Mouse (Mus musculus) cerebellum, adult 18-20 months (tissue): ENCODE results near the gene Olfm3.

Experiments
- DNase-seq, 2 experiments: peaks; one replicate each; pipeline ENCODE4 v3.0.0; 2021

The Olfm3 gene

DNA sequence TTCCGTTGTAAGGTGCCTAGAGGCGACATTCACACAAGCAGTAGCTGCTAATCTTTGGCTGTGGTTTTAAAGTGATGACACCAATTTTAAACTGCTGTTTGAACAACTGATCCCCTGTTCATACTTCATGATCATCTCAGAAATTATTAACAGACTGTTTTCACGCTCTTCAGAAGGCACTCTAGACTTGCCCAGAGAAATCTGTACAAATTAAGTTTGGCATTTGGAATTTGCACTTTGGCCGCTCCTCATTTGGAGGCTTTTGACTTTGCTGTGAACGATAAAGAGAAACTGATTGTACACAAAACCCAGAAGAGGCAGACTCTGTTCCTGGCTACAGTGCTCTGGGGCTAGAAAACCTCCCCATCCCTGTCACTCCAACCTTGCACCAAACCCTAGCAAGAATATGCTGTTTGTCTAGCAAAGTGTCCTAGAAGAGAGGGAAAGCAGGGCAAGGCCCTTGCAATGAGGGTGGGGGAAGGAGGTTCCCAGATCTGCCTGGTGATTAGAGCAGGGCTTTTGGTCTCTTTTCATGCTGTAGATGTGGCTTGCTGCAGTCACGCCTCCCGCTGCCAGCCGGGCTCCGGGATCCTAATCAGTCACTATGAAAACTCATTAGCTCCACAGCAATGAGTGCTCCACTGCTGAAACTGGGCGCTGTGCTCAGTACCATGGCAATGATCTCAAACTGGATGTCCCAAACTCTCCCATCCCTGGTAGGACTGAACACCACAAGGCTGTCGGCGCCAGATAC lies 176.7 kb downstream of the Olfm3 start:
- peak; percentile 44 to 51 for DNase-seq

DNA sequence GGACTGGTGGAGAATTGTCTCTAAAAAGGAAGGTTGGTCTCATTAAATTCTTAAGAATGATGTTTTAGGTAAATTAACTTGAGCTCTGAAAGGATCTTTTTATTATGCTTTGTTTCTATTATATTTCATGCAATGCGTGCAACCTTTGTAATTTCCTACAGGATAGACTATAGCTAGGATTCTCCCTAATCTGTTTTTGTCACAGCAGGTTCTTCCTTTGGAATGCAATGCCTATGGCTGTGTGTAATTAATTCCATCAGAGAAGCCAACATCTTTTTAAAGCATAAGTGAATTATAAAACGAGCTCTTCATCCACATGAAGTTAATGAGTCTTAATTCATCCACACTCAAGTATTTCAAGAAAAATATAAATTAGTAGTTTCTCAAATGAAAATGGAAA lies 177.5 kb downstream of the Olfm3 start:
- DNase-seq = no peak

DNA sequence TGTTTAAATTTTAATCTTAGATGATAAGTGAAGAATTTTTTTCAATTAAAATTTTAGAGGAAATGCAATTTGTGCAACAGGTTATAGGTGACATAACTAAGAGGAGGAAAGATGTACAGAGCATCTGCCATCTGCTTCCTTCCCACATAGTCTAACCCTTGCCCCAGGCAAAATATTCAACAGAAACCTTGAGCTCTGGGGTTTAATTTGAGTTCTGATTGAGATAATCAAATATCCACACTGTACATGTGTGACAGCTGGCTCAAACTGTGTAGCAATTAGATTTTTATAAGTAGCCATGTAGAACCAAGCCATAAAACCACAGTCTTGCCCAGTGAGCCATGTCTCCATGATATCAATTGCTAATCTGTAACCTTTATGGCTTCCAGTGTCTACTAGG lies 179.1 kb downstream of the Olfm3 start:
- DNase-seq = no peak

DNA sequence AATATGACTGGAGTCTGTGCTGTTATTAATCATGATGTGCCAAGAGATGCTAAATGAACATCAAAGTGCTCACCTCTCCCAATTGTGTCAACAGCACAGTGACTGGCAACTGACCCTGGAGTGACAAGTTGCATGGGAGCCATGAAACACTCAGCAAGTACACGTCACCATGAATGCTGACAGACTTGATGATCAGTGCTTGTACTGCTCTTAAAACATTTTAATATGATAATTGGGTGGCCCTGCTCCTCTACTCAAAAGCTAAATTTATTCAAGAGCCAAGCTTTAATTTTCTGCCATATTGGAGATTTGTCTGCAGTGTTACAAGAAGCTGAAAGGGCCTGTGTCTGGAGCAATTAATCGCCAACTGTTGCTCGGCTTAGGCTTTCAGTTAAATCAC lies 184.4 kb downstream of the Olfm3 start:
- no peak for DNase-seq

DNA sequence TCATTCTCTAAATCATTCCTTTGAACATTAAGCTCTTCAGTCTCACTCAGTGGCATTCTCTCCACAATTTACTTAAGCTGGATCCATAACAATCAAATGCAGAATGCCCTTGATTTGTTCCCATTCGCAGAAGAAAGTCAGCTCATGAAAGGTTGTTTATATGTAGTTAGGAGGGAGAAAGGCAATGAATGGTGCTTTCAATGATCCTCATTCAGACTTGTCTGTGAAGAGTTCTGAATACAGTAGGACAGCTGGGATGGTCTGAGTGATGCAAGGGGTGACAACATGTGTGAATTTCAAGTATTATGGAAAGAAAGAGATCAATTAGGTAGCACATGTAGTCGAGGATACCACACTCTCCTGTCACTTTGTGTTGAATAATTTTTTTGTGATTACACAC lies 186.8 kb downstream of the Olfm3 start:
- DNase-seq = no peak

DNA sequence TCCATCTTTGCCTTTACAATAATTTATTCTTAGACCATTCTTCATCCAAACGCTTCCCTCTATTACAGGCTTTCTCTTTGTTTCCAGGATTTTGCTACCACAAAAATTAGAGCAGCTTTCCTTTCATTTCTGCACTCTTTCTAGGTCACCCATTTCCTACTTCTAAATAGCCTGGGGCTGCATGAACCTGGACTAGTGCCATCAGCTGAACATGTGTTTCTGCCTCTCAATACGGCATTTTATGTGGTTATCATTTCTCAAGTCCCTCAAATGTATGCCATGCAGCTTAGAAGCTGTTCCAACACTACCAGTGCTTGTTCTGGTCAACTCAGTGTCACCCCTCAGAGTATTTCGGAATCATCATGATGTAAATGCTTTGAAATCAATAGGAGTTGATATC lies 191.6 kb downstream of the Olfm3 start:
- DNase-seq = peak; percentile 68 to 69

DNA sequence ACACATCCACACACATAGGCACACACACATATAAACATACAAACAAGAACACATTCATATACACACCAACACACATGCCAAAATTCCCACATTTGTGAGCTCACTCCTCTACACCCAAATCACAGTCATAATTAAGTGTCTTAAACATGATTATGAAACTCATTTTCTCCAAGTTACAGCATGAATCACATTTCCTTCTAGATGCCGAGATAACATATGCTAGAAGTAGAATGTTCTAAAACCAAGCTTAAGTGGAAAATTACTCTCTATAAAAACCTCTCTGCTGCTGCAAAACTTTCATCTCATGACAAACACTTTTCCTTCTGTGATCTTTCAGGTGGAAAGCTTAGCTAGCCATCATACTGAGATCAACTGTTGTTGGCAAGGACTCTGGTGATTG lies 195.7 kb downstream of the Olfm3 start:
- DNase-seq = no peak

DNA sequence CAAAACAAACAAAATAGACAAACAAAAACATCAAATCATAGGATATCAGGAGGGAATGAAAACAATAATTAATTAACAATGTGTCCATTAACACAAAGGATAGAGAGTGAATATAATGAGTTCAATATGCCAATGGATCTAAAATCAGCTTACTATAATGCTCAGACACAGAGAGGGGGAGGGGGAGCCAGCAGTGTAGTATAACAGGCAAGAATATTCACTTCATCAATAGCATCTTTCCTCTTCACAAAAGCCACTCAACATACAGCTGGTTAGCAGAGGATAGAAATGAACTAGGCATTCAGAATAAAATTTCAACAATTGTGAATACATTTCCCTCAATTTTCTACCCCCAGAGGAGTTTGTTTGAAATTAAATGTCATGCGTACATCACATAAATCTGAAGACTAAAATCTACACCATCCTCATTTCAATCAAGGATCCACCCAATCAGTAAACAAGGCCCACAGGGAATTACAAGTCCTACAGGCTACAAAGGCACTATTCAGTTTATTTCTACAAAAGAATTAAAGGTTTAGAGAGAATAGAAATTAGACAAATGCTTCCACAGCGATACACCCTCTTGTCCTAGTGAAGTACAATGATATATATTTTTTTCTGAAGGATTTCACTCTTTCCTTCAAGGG lies 200.4 kb downstream of the Olfm3 start:
- no peak for DNase-seq

DNA sequence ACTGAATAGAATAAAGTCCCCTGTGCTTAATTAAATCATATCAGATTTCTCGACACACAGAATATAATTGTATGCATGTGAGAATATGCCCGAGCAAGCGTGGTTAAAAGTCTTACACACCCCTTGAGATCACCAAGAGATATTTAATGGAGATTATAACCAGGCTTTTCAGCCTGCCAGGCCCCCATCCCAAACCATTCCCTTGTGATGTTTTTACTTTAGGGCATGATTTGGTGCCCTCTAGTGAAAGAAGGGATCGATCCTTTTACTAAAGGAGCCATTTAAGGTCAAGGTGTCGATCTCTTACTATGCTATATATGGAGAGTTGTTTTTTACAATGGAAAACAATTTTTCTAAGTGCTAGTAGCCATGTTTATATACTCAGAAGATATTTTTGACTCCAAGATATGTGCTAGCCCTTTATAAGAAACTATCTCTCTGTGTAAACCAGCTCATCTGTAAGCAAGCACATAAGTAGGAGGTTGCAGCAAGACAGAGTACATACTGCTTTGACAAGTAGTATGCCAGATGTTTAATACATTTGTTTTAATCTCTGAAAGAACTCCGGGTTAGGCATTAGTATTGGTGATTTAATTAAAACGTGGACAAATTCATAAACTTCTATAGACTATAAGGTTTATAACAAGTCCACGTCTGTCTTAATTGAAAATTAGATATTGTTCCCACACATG lies 201.1 kb downstream of the Olfm3 start:
- peak in 1 of 2 experiments; percentile 33 for DNase-seq

DNA sequence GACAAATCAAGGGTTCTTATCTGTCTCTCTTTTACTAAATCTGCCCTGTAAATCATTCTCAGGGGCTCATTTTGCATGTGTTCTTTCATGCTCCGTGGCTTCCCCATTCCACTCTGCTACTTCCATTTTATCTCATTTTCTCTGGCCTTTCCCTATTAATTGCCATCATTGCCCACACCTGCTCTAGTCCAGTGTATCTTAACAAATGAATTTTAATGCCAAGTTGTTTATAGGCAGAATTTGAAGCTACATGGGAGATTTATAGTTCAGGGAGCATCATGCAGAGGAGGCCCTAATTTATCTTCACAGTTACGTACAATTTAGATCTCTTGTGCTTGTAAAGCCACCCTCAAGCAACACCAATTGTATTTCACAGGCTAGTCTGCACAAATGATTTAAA lies 241.8 kb downstream of the Olfm3 start:
- DNase-seq = no peak

DNA sequence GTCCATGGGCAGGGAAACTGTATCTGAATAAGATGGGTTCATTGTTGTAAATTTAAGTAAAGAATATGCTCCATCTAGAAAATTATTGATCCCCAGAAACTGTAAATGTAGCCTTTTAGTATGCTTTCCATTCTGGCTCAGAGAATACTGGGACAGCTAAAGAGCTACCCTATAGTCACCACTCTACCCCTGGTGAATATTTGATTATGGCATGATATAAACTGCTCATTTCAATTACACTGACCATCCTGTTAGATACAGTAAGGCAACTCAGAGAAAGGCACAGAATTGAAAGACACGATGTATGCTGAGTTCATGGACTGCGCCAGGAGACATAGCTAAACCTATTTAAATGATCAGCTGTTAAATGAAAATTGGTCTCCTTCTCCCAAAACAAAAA lies 242.4 kb downstream of the Olfm3 start:
- no peak for DNase-seq

DNA sequence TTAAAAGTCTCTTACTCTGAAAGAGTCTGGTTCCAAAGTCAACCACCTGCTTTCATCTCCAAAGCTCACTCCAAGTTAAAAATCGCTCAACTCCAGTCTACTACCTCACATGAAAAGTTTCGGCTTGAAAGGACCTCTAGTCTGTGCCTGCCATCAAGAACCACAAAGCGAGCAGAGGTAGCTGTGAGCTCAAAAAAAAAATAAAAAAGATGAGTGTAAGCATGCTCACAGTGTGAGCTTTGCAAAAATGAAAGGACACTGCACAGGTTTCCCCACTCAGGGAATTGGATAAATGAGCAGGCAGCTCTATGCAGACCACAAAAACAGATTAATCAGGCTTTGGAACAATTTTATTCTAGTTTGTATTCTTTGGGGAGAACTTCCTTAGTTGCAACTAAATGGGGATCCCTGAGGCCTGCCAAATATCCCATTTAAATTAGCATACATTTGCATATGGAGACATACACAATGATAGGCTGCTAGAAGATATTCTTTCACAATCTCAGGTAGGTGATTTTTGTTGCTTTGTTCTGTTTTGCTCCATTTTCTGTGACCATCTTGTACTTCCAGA lies 255.1 kb downstream of the Olfm3 start:
- DNase-seq = no peak

DNA sequence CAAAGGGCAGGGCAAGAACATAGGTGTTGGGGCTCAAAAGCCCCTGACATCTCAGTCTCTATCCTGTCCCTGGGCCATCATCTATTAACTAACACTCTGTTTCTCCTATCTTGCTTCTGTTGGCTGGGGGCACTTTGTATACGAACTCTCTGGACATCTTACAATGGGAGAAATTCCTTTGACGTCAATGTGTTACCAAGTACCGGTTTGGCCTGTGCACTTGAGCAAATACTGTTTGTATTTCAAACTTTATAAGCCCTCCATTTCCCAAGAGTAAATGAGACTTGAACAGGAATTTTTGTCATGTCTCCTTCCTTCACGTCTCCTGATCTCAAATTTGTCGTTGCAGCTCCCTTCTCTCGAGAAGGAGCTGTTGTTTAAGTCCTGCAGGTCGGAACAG lies 270.7 kb downstream of the Olfm3 start:
- DNase-seq = no peak
